Mouse (Mus musculus): ENCODE measurements around the gene Prss32. TPM values are rescaled to one million over a fixed set of nuclear protein-coding genes. Genes with fewer than 3 reads are reported as not detected.
A peak's percentile ranks its signal among the peaks of the same experiment; 100 is the strongest.

Gene Prss32
- not detected in 2 replicates for total RNA-seq (2021)
- long read RNA-seq, experiment 1, result 0 reads
- long read RNA-seq, experiment 2, result 0 reads

DNA sequence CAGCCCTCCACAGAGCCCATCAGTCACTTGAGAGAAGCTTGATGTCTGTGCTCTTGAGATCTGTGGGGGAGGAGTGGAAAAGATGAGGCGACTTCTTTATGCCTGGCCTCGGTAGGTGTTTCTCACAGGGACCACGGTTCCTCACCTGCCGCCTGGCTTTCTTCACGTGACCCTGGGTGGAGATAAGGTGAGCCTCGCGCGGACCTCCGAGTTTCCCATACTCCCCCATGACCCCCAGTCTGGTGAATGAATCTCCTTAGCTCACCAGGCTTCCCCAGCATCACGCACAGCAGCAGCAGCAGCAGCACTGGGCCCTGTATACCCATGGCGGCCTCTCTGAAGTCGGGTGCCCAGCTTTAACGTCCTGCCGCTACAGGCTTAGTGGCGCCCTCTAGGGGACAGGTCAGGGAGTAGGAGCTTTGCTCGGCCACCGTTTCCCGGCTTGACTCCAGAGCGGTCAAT, at the start of gene Prss32, which contains the start of gene Prss41:
TSS of gene Prss32 (plus strand) at position 44 of the 462 bp plus-strand sequence.
TSS of gene Prss41 (minus strand) at position 361 of the 462 bp plus-strand sequence.
- DNase-seq, result peak; percentile 84

DNA sequence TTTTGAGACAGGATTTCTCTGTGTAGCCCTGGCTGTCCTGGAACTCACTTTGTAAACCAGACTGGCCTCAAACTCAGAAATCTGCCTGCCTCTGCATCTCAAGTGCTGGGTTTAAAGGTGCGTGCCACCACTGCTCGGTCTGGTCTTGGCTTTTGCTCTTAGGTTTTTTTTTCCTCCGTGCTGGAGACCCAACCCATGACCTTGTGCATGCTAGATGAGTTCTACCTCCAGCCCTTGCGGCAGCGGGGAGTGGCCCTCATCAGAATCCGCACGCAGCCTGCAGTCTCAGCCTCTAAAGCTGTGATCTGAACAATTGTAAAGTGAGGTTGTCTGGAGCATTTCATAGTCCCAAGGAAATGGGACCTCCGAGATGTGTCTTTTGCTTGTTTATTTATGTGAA, 48.3 kb upstream of the Prss32 start:
- no peak for DNase-seq

DNA sequence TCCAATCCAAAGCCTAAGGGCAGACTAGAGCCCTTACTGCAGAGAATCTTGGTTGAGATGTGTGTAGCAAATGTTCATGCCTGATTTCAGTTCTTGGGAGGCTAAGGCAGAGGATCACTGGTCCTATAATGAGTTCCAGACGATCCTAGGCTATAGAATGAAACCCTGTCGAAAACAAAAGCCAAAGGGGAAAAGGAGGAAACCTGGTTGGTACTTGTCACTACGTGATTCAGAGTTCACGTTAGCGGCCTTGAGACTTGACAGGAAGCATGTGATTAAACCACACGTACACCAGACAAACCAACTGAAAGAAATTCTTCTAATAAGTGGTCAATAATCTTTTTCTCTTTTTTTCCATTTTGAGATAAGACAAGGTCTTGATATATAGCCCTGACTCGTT, 46.3 kb upstream of the Prss32 start:
- no peak for DNase-seq

DNA sequence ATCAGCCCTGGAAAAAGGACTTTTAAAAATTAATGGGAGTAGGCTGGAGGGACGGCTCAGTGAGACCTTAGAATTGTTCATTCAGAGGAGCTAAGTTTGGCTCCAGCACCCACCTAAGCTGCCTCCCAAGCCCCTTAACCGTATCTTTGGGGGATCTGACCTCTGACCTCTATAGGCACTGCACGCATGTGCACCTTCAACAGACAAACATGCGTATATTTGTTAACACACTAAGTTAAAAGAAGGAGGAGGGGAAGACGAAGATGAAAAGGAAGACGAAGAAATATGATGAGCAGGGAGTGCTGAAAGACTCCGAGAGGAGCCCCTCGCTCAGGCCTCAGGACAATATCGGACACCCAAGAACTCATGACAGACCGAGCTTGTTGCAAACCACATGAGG, 42.0 kb upstream of the Prss32 start:
- DNase-seq, result no peak

DNA sequence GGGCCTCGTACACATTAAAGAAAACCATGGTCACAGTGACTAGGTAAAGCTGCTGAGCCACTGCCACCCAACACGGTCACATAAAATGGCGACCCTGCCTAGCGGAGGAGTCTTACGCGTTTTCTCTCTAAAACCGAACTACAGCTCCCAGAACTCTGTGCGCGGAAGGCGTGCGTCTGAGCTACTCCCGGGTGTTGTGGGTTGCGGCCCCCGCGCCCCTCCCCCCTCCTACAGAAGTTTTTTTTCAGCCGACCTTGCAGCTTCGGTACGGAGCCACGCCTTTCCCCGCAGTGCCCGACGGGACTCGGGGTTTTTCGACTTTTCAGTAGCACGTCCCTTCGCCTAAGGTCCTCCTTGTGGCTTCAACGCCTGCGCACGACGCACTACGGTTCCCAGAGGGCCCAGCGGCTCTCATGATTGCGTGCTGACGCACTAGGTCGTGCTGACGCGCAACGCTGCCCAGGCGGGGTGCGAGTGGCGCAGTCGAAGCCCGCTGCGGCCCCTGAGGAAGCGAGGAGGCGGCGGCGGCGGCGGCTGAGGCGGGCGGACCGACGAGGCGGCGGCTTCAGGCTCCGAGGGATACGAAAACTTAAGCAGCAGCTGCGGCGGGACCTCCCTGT, 40.8 kb upstream of the Prss32 start:
- peak; percentile 98 for DNase-seq

DNA sequence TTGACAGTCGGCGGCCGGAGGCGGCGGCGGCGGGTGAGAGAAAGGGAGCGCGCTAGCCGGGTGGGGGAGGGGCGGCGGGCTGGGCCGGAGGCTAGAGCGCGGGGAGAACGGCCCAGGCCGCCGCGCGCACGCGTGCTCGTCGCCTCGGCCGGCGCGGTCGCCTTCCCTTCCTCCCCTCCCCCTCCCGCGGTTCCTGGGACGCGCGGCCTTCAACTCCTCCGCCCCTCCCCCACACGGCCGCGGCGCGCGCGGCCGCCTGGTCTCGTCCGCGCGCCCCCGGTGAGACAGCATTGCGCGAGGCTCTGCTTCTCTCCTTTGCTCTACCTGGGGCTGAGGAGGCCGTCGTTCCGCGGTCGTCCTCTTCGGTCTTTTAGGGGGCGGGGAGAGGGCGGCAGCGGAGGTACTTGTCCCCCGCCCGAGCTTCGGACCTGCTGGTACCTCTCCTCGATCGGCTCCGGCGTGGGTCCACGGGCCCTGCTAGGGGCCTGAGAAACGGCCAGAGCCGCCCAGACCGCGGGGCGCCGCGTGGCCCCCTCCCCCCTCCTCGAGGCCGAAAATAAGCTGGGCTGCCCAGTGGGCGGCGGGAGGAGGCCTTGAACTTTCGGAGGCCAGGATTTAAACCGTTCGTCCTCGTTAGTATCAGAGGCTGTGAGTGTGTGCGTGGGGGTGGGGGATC, 40.2 kb upstream of the Prss32 start:
- peak; percentile 95 for DNase-seq

DNA sequence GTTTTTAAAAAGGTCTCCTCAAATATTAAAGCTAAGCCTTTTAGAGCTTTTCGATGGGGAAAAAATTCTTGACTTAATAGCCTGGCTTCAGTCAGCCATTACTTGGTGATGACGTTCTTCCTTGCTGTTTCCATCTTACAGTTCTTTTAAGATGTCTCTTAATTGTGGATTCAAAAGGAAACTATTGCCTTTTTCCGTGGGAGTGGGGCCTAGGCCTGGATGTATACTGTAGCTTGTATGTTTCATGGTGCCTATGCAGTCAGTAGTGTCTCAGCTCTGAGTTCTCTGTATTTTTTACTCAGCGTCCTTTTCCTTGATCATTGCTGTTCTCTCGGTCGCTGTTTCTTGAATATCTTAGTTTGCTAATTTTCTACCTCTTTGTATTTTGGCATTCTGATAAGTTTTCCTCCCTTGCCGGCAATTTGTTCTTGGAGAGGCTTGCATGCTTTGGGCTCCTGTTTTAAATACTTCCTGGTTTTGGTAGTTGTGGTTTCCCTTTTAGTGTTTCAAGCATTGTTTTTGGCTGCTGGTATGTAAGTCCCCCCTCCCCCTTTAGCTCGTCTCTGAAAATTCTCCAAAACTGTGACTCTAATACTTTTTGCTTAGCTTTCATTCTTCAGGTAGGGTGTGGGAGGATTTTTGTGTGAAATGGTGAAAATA, 39.1 kb upstream of the Prss32 start:
- peak; percentile 4 for DNase-seq

DNA sequence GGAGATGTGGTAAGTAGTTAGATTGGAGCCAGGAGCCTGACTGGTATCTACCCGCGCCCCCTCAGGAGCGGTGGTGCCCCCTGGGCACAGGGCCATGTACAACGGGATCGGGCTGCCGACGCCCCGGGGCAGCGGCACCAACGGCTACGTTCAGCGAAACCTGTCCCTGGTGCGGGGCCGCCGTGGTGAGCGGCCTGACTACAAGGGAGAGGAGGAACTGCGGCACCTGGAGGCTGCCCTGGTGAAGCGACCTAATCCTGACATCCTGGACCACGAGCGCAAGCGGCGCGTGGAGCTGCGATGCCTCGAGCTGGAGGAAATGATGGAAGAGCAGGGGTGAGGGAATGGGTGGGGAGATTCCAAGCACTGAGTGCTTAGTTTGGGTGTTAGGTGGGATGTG, 36.8 kb upstream of the Prss32 start:
- DNase-seq, result peak; percentile 73

DNA sequence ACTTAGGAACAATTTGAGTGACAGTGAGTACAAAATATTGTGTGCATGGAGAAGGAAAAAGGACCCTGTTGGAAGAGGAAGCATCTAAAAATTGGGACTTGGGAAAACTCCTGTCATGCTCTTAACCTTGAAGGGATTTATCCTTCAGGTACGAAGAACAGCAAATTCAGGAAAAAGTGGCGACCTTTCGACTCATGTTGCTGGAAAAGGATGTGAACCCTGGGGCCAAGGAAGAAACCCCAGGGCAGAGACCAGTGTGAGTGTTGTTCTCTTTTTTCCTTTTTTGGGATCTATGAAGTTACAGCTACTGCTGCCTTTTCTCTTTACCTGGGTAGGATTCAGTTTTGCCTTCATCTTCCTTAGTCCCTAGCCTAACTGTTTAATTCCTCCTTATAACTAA, 35.7 kb upstream of the Prss32 start:
- no peak for DNase-seq

DNA sequence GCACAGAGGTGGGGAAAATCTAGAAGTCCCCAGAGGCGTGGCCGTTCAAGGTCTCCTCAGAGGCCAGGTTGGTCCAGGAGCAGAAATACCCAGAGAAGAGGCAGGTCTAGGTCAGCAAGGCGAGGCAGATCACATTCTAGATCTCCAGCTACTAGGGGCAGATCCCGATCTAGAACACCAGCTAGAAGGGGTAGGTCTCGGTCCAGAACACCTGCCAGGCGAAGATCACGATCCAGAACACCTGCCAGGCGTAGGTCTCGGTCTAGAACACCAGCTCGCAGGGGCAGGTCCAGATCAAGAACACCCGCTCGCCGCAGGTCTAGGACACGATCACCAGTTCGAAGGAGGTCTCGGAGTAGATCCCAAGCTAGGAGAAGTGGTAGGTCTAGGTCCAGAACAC, 28.0 kb upstream of the Prss32 start:
- no peak for DNase-seq

DNA sequence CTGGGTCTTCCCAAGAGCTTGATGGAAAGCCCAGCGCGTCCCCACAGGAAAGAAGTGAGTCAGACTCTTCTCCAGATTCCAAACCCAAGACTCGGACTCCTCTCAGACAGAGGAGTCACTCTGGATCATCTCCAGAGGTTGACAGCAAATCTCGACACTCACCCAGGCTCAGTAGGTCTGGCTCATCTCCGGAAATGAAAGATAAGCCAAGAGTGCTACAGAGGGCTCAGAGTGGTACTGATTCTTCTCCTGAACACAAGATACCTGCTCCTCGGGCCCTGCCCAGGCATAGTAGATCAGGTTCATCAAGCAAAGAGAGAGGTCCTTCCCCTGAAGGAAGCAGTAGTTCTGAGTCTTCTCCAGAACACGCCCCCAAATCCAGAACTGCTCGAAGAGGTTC, 25.1 kb upstream of the Prss32 start:
- no peak for DNase-seq

DNA sequence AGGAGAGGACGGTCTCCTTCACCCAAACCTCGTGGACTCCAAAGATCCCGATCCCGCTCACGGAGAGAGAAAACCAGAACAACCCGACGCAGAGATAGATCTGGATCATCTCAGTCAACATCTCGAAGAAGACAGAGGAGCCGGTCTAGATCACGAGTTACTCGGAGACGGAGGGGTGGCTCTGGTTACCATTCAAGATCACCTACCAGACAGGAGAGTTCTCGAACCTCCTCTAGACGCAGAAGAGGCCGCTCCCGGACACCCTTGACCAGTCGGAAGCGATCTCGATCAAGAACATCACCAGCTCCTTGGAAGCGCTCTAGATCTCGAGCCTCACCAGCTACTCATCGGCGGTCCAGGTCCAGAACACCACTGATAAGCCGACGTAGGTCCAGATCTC, 24.4 kb upstream of the Prss32 start:
- DNase-seq, result no peak

DNA sequence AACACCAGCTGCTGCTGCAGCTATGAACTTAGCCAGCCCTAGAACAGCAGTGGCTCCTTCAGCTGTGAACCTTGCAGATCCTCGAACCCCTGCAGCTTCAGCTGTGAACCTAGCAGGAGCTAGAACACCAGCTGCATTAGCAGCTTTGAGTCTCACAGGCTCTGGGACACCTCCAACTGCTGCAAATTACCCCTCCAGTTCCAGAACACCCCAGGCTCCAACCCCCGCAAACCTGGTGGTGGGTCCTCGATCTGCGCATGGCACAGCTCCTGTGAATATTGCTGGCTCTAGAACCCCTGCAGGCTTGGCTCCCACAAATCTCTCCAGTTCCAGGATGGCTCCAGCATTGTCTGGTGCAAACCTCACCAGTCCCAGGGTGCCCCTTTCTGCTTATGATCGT, 22.9 kb upstream of the Prss32 start:
- no peak for DNase-seq

DNA sequence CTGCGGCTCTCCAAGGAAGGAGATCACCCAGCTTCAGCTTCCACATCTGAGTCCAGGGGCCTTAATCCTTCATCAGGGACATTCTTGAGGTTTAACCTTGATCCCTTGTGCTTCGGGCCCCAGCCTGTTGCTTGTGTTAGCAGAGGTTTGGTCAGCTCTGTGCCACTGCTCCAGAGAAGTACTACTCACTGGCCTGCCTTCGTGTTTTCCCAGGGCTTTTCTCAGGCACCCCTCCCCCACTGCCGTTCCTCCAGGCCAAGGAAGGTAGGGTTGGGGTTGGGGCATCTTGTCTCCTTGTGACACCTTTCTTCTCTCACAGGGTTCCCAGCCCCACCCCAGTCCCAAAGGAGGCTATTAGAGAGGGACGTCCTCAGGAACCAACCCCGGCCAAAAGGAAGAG, 21.6 kb upstream of the Prss32 start:
- peak; percentile 41 for DNase-seq

DNA sequence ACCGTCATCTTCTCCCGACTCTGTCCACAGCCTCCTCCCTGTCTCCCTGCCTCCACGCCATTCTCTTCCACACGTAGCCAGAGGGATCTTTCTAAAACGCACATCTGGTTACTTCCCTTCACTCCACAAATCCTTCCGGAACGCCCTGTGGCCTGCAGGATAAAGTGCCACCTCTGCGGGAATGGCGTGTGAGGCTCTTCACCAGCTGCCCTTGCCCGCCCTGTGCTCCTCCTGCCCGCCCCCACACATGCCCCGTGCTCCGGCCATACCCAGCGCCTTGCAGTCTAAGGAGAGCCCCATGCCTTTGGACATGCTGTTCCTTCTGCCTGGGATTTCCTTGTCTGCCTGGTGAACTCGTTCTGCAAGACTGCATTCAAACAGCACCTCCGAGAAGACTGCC, 20.6 kb upstream of the Prss32 start:
- no peak for DNase-seq

DNA sequence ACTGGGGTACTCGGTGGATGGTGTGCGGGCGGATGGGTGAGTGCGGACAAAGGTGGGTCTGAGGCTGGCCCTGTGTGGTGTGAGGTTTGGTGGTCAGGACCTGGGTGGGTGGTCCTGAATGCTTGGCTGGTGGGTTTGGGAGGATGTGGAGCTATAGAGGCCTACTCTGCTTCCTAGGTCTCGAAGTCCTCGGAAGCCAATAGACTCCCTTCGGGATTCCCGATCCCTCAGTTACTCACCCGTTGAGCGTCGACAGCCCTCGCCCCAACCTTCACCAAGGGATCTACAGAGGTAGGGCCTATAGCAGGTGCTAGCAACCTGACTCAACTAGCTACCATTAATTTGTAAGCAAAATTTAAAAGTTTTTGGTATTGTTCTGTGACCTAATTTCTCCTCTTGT, 20.0 kb upstream of the Prss32 start:
- DNase-seq, result no peak

DNA sequence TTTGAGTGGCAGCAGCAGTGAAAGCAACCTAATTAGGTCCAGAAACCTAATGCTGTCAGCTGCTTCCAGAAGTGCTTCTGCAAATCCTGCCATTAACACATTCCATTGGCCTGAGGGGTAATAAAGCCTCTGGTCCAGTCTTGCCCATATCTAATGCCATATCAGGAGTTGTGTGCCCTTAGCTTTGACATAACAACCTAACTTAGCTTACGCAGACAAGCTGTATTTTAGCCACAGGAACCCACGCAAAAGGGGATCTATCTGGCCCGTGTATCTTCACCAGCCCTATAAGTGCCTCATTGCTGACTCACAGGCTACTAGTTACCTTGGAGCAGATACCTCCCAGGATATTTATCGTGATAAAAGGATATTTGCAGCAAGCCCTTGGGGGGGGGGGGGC, 18.1 kb upstream of the Prss32 start:
- DNase-seq, result no peak

DNA sequence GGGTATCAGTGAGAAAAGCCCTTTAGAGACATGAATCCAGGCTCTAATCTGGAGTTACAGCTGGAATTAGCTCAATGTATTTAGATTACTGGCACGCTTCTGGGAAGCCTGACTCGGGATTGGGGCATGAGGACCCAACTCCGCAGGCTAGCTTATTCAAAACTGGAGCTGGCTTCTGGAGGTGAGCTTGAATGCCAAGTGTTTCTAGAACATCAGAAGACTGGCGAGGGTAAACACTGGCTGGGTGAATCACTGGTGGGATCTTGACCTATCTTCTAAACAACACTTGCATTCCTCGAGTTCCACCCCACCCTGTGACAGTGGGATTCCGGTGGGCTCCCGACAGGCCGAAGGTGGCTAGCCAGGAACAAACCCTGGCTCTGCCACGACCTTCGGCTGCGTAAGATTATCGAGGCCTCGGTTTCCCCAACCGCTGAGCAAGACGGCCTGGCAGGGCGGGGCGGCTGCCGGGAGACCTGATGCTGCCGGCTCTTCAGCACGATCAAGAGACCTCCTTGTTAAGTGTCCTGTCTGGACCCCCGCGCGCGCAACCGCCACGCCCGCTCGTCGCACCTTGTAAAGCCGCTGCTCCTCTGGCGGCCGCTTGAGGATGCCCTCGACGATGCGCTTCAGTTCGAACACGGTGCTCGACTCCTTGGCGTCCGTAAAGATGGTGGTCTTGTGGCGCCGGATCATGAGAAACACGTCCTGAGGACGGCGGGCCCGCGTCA, 15.2 kb upstream of the Prss32 start:
- peak; percentile 73 for DNase-seq

DNA sequence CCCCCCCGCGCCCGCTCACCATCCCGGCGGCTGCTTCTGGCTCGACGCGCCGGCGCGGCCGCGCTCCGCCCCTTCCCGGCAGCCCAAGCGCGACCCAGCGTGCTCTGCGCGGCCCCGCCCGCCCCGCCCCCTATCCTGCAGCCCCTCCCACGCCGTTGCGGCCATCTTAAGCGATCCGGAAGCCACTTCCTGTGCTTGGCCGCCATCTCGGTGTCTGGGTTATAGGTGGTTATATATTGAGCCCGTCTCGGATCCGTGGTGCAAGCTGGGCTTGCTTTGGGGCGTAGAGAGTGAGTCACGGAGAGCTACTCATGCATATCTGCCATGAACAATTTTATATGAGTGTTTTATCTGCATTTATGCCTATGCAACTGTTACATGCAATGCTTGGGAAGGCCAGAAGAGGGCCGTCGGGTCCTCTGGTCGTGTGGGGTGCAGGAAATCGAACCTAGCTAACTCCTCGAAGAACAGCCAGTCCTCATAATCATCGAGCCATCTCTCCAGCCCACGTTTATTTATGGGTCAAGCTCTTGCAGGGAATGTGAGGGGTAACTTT, 14.5 kb upstream of the Prss32 start, which contains the start of gene Elob:
TSS of gene Elob (minus strand) at position 73 of the 556 bp plus-strand sequence.
- peak; percentile 93 for DNase-seq

DNA sequence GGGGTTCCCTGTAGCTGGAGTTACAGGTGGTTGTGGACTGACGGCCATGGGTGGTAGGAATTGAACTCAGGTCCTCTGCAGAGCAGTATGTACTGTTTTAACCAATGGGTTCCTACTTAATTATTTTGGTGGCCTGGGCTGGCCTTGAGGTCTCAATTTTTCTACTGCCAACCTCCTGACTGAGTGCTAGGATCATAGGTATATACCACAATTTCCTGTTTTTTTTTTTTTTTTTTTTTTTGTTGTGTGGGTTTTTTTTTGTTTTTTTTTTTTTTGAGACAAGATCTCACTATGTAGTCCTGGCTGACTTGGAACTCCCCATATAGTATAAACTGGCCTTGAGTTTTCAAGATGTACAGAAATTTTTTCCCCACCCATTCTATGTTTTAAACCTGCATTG, 12.5 kb upstream of the Prss32 start:
- DNase-seq, result no peak

DNA sequence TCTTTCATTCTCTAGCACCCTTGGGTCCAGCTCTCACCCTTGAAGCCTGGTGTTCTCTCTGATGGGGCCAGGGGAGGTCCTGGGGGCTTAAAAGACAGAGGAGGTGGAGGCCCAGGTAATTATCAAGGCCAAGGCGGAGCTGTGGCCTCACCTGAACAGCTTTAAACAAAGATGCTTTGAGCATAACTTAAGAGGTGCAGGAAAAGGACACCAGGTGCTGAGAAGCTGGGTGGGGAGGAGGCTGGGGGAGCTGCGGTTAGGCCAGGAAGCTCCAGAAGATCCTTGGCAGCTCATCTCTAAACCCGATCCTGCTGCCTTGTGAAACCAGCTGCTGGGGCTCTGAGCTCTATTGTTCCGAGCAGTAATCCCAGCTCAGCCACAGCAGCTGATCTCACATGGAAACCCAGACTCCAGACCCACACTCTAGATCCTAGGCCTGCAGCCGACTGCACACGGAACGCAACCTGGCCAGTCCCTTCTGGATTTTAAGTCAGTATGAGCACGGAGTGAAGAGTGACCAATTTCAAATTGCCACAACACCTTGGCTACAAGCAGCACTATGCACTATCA, 7.6 kb upstream of the Prss32 start, which contains the start of gene Prss33:
TSS of gene Prss33 (minus strand) at position 51 of the 570 bp plus-strand sequence.
- DNase-seq, result no peak

DNA sequence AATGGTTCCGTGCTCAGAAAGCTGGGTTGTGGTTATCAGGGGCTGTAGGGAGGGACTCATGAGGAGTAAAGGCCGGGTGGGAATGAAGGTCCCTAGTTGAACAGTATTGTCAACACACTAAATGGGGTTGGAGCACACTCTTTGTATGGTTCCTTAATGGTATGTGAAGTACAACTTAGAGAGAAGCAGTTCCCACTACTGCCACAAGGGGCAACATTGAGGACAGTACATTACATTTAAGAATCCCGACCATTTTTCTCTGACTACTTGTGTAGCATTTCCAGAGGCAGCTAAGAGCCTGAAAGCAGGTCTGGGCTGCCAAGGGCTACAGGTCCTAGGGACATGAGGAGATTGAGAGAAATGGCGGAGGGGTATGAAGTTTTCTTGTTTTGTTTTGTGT, 2.5 kb upstream of the Prss32 start:
- peak; percentile 59 for DNase-seq
